Mouse (Mus musculus) kidney, adult 2 months (tissue): Measurements from ENCODE around the gene Cps1.

Experiments
- CTCF ChIP-seq: fragments of 200-500 bp; conservative IDR thresholded peaks from 2 replicates; pipeline ENCODE4 v1.5.1; 2011; ENCODE audit warnings: low read depth, mild to moderate bottlenecking, control low read depth, low read length, moderate library complexity, mixed read lengths; ENCODE audit not compliant: insufficient read depth, insufficient read length
- POLR2A ChIP-seq: fragments of 200-500 bp; IDR thresholded peaks from one replicate; pipeline ENCODE4 v1.6.1; 2011; ENCODE audit warnings: low read depth, low read length, control low read depth

DNA sequence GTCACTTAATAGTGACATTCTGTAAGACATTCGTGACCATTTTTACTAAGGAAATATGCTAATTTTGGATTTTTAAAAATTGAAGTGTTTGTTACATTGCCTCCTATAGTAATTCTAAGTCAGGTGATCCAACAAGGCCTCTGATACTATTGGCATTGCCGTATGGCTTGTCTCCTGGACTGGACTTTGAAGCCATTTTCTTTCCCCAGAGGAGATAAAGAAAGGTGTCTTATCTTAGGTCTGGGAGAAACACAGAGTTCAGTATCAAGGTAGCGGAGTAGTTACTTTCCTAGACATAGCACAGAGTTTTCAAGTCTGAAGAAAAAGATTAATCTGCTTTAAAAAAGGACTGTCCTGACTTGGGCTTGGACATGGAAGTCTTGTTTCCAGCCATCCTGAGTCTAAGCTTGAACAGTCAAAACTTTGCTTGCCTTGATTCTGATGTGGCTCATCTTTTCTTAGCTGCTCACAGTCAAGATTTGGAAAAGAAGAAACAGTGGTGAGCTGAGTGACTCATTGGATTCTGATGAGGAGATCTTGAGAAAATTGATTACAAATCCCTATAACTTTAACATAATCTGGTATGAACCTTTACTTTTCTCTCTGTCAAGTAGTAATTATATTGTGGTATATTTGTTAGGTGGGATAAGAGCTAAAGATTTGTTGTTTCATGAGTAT lies 11.1 kb upstream of the Cps1 start:
- TF ChIP-seq CTCF = no peak
- no peak for TF ChIP-seq POLR2A
